Mouse (Mus musculus) MEL (cell line): ENCODE results near the gene Fgfr2.

Experiments used
- CHD2 ChIP-seq: IDR thresholded peaks from 2 replicates; pipeline ENCODE4 v1.6.1; 2011; ENCODE audit warnings: low read length, improper control_type of control experiment
- CTCF ChIP-seq, 3 experiments: IDR thresholded peaks in 2 of 3; conservative IDR thresholded peaks in 1 of 3; 2 replicates each; pipeline ENCODE4 v1.5.1; 2011 to 2012; ENCODE audit warnings: low read length in 3 of 3, low read depth in 2 of 3, mild to moderate bottlenecking in 2 of 3, improper control_type of control experiment in 1 of 3, inconsistent platforms in 1 of 3, mixed read lengths in 1 of 3, moderate library complexity in 1 of 3; ENCODE audit not compliant: control insufficient read depth in 1 of 3, insufficient read depth in 1 of 3, poor library complexity in 1 of 3, severe bottlenecking in 1 of 3
- E2F4 ChIP-seq: IDR thresholded peaks from 2 replicates; pipeline ENCODE4 v1.6.1; 2011; ENCODE audit warnings: low read depth, low read length, improper control_type of control experiment, borderline replicate concordance
- KAT2A ChIP-seq: conservative IDR thresholded peaks from 2 replicates; pipeline ENCODE4 v1.6.1; 2012; ENCODE audit warnings: low read depth, low read length, improper control_type of control experiment, inconsistent platforms
- MAX ChIP-seq: IDR thresholded peaks from 2 replicates; pipeline ENCODE4 v1.6.1; 2011; ENCODE audit warnings: low read length, improper control_type of control experiment
- POLR2A ChIP-seq, 2 experiments: IDR thresholded peaks; 2 replicates each; pipeline ENCODE4 v1.6.1; 2011 to 2012; ENCODE audit warnings: low read length in 2 of 2, mild to moderate bottlenecking in 2 of 2, control low read depth in 1 of 2, improper control_type of control experiment in 1 of 2, low read depth in 1 of 2, moderate library complexity in 1 of 2; ENCODE audit not compliant: control insufficient read depth in 1 of 2, insufficient read depth in 1 of 2, poor library complexity in 1 of 2
- RCOR1 ChIP-seq: IDR thresholded peaks from 2 replicates; pipeline ENCODE4 v1.6.1; 2012; ENCODE audit warnings: low read depth, mild to moderate bottlenecking, inconsistent platforms, low read length, improper control_type of control experiment
- ZC3H11A ChIP-seq: IDR thresholded peaks from 2 replicates; pipeline ENCODE4 v1.6.1; 2012; ENCODE audit warnings: low read depth, mild to moderate bottlenecking, inconsistent platforms, low read length, improper control_type of control experiment
- ZNF384 ChIP-seq: IDR thresholded peaks from 2 replicates; pipeline ENCODE4 v1.6.1; 2012; ENCODE audit warnings: low read depth, mild to moderate bottlenecking, inconsistent platforms, low read length, improper control_type of control experiment

- TF ChIP-seq ZNF384: no peak
- no peak for TF ChIP-seq KAT2A
- no peak for TF ChIP-seq ZC3H11A
- no peak for TF ChIP-seq MAX
- TF ChIP-seq POLR2A (IDR thresholded peaks at IDR 0.05; ENCODE audit: control insufficient read depth in 1 of 2, insufficient read depth in 1 of 2, low read depth in 1 of 2, low read length in 2 of 2, poor library complexity in 1 of 2): no peak
- no peak for TF ChIP-seq E2F4
- TF ChIP-seq CTCF (IDR thresholded peaks at IDR 0.05 in 2 of 3, conservative IDR thresholded peaks at IDR 0.05 in 1 of 3; ENCODE audit: control insufficient read depth in 1 of 3, insufficient read depth in 1 of 3, low read depth in 2 of 3, low read length in 3 of 3, poor library complexity in 1 of 3, severe bottlenecking in 1 of 3): no peak
- no peak for TF ChIP-seq RCOR1
- TF ChIP-seq CHD2: no peak
Measured at GRCm38 (mm10) chr7:130365711-130366110, 2757.4 kb downstream of the Fgfr2 start.
